Mouse (Mus musculus) erythroblast, adult 5-6 weeks (primary cell): ENCODE results near the gene 4930402H24Rik. TPM values are rescaled to one million over a fixed set of nuclear protein-coding genes. Genes with fewer than 3 reads are reported as not detected.

Experiments
- ATAC-seq: replicated peaks from 2 replicates; pipeline ENCODE4 v1.8.0; 2016; ENCODE audit warnings: moderate number of reproducible peaks, mild to moderate bottlenecking, moderate TSS enrichment, inconsistent platforms; ENCODE audit not compliant: poor library complexity, low FRiP score, severe bottlenecking
- total RNA-seq, 2 experiments: library from RNA; stranded (forward) in 1 of 2; stranded (reverse) in 1 of 2; fragments of 150-400 nt in 1 of 2; fragments of 200-764, 138-1000 nt in 1 of 2; gene quantifications; 2 replicates each; pipeline versions ENCODE4 v1.2.3 to v1.2.4; 2015 to 2017; ENCODE audit warnings: low replicate concordance in 2 of 2

The 4930402H24Rik gene
- total RNA-seq (2015; ENCODE audit: low replicate concordance), result 2.7 and 4.2 TPM in 2 replicates
- 3.1 and 8.2 TPM in 2 replicates for total RNA-seq (2017; ENCODE audit: low replicate concordance)

- ATAC-seq, result peak; percentile 91
Measured at GRCm38 (mm10) chr2:130905751-130906583, at the start of gene 4930402H24Rik, which contains the start of gene Atrn. Gene 4930402H24Rik, minus strand, starts transcription at chr2:130906406. Gene Atrn, plus strand, starts transcription at chr2:130906495.

GRCm38 (mm10) chr2:130950548-130950947, 44.3 kb upstream of the 4930402H24Rik start:
- ATAC-seq, result peak; percentile 91

GRCm38 (mm10) chr2:130949781-130950180, 43.6 kb upstream of the 4930402H24Rik start:
- no peak for ATAC-seq

GRCm38 (mm10) chr2:130932865-130933264, 26.7 kb upstream of the 4930402H24Rik start:
- no peak for ATAC-seq

- no peak for ATAC-seq
Measured at GRCm38 (mm10) chr2:130929994-130930393, 23.8 kb upstream of the 4930402H24Rik start.

- ATAC-seq, result no peak
Measured at GRCm38 (mm10) chr2:130928530-130928929, 22.3 kb upstream of the 4930402H24Rik start.

- ATAC-seq, result no peak
Measured at GRCm38 (mm10) chr2:130928031-130928430, 21.8 kb upstream of the 4930402H24Rik start.

- ATAC-seq, result no peak
Measured at GRCm38 (mm10) chr2:130924950-130925349, 18.7 kb upstream of the 4930402H24Rik start.

GRCm38 (mm10) chr2:130919062-130919593, 12.9 kb upstream of the 4930402H24Rik start:
- no peak for ATAC-seq

GRCm38 (mm10) chr2:130917686-130918085, 11.5 kb upstream of the 4930402H24Rik start:
- no peak for ATAC-seq

GRCm38 (mm10) chr2:130916521-130917147, 10.4 kb upstream of the 4930402H24Rik start:
- no peak for ATAC-seq

- ATAC-seq, result no peak
Measured at GRCm38 (mm10) chr2:130914873-130915272, 8.7 kb upstream of the 4930402H24Rik start.

GRCm38 (mm10) chr2:130911691-130912090, 5.5 kb upstream of the 4930402H24Rik start:
- no peak for ATAC-seq

GRCm38 (mm10) chr2:130906584-130907315, 544 bp upstream of the 4930402H24Rik start:
- ATAC-seq, result peak; percentile 26

- no peak for ATAC-seq
Measured at GRCm38 (mm10) chr2:130898783-130899182, 7.4 kb downstream of the 4930402H24Rik start.

- no peak for ATAC-seq
Measured at GRCm38 (mm10) chr2:130897856-130898255, 8.3 kb downstream of the 4930402H24Rik start.

GRCm38 (mm10) chr2:130896944-130897343, 9.3 kb downstream of the 4930402H24Rik start:
- ATAC-seq, result no peak

- ATAC-seq, result no peak
Measured at GRCm38 (mm10) chr2:130887456-130887855, 18.8 kb downstream of the 4930402H24Rik start.

GRCm38 (mm10) chr2:130886983-130887382, 19.2 kb downstream of the 4930402H24Rik start:
- ATAC-seq, result no peak

- ATAC-seq, result no peak
Measured at GRCm38 (mm10) chr2:130877376-130877775, 28.8 kb downstream of the 4930402H24Rik start.
